Comparison of ENCODE assay signal across 20 mouse cellular contexts in genomic region chr7:66125368-66125767, GRCm38 (mm10). TPM values are rescaled to one million over a fixed set of nuclear protein-coding genes. Genes with fewer than 3 reads are reported as not detected.
DNase-seq lines count a peak whose midpoint lies in the region; ATAC-seq and TF ChIP-seq lines count a peak whose summit lies in the region.
"Had no signal": no experiment of that assay in that cellular context is flagged by ENCODE, and none has a peak within 500 bp of the region (broad histone marks: within the 10 kb centered on the region; RNA-seq: fewer than 3 reads in every experiment).

No protein-coding gene starts in this region.

- DNase-seq in layer of hippocampus, adult 9-11 months: peak; percentile 33
- DNase-seq in layer of hippocampus, postnatal 14 days (ENCODE audit: low spot score in 2 of 2): no peak
- DNase-seq in spleen, adult 2 months (ENCODE audit: low read depth in 1 of 2, low spot score in 2 of 2): peak in 1 of 2 experiments; percentile 19
- no peak for DNase-seq in spleen, postnatal 36 days (ENCODE audit: low spot score in 2 of 2)
- DNase-seq in thymus, postnatal 25 days: no peak
- DNase-seq in embryo, embryonic 11 days: no peak
- DNase-seq: adrenal gland, adult 2 months; adrenal gland, postnatal 25 days; cerebellum, adult 18-20 months; cerebellum, adult 9-11 months; cerebellum, postnatal 36 days; gastrocnemius, postnatal 36 days; heart, postnatal 14 days had no signal

- no peak for TF ChIP-seq POLR2A in spleen, adult 2 months (IDR thresholded peaks at IDR 0.05; ENCODE audit: low read depth, low read length)

- ATAC-seq in hematopoietic stem cell, adult 5-6 weeks (replicated peaks in 1 of 2; ENCODE audit: insufficient read depth in 1 of 2, low FRiP score in 2 of 2, low TSS enrichment in 1 of 2, low read depth in 1 of 2, poor library complexity in 2 of 2, severe bottlenecking in 2 of 2): peak; percentile 70 to 82
- peak; percentile 45; the same call in 1 of the 2 replicates for ATAC-seq in neutrophil, adult 5-6 weeks (ENCODE audit: extremely low read depth, insufficient number of reproducible peaks, low FRiP score, poor library complexity, severe bottlenecking)
- ATAC-seq: forebrain, embryonic 15.5 days had no signal

- WGBS in spleen, adult 2 months: 54% methylated on average over 14 of the region's 14 CpGs

- peaks cover 16% of the 10 kb centered on the region for H3K4me1 ChIP-seq in spleen, adult 2 months (ENCODE audit: control insufficient read depth, insufficient read depth, insufficient read length)

- peaks cover 8% of the 10 kb centered on the region for H3K36me3 ChIP-seq in spleen, adult 2 months (ENCODE audit: control insufficient read depth, insufficient read depth, low read length)

- H3K27ac ChIP-seq in spleen, adult 2 months (ENCODE audit: insufficient read depth, low read length): peak overlapping the region; percentile 69
- H3K27ac ChIP-seq: embryonic facial prominence, embryonic 12.5 days; forebrain, embryonic 15.5 days; heart, adult 2 months; heart, embryonic 15.5 days; hindbrain, embryonic 15.5 days had no signal

- TF ChIP-seq CTCF in spleen, adult 2 months (IDR thresholded peaks at IDR 0.05; ENCODE audit: extremely low read depth, insufficient read depth, insufficient read length, insufficient replicate concordance): no peak

- H3K4me3 ChIP-seq in spleen, adult 2 months (ENCODE audit: extremely low read depth, insufficient read depth, insufficient read length): no peak overlapping the region
- H3K4me3 ChIP-seq: embryonic facial prominence, embryonic 12.5 days; forebrain, embryonic 15.5 days; heart, adult 2 months; heart, embryonic 15.5 days; hindbrain, embryonic 15.5 days had no signal

- no peaks in the 10 kb centered on the region for H3K27me3 ChIP-seq in spleen, adult 2 months (ENCODE audit: control insufficient read depth, insufficient read depth, low read length)
- H3K27me3 ChIP-seq: embryonic facial prominence, embryonic 12.5 days; forebrain, embryonic 15.5 days; heart, embryonic 15.5 days; hindbrain, embryonic 15.5 days had no signal

RNA-seq across cellular contexts. Expression of gene Chsy1, which starts 16.1 kb away (rescaled TPM):
- 10 to 100 TPM; 20.4 to 20.5 TPM for total RNA-seq in layer of hippocampus, postnatal 14 days (2021)
- 9.0 and 12.9 TPM in 2 replicates for polyA plus RNA-seq in spleen, adult 2 months (2012; rRNA removed)
- 42.1 and 43.3 TPM in 2 replicates for total RNA-seq in hematopoietic stem cell, adult 5-6 weeks (2017)
- total RNA-seq in neutrophil, adult 5-6 weeks (2017): 120 and 122 TPM in 2 replicates

RNA-seq across cellular contexts. Expression of gene Selenos, which starts 45.9 kb away (rescaled TPM):
- total RNA-seq in layer of hippocampus, postnatal 14 days (2021): 10 to 100 TPM; 55.5 to 59.8 TPM
- polyA plus RNA-seq in spleen, adult 2 months (2012; rRNA removed): 63.7 and 81.9 TPM in 2 replicates
- total RNA-seq in hematopoietic stem cell, adult 5-6 weeks (2017): 51.3 and 53.3 TPM in 2 replicates
- 44.6 and 48.3 TPM in 2 replicates for total RNA-seq in neutrophil, adult 5-6 weeks (2017)
